Mouse (Mus musculus) limb, embryonic 14.5 days (tissue): Measurements from ENCODE around the gene Rsph6a. TPM values are rescaled to one million over a fixed set of nuclear protein-coding genes. Genes with fewer than 3 reads are reported as not detected.
A peak's percentile ranks its signal among the peaks of the same experiment; 100 is the strongest.

Source experiments
- ATAC-seq: fragments of 200-750 bp; cut with Nextera tagmentation; 2 replicates; pipeline ENCODE4 v1.8.0; 2017; ENCODE audit warnings: low read depth, moderate number of reproducible peaks, moderate TSS enrichment; ENCODE audit not compliant: low FRiP score
- DNase-seq: peaks from one replicate; pipeline ENCODE4 v3.0.0-alpha.2; 2015; ENCODE audit warnings: low spot score
- H3K27ac ChIP-seq: fragments of 300-500 bp; sonication (generic); replicated peaks from 2 replicates; pipeline ENCODE4 v1.5.1; 2014; ENCODE audit warnings: low read depth, mild to moderate bottlenecking, low read length, moderate library complexity, mixed read lengths
- H3K27me3 ChIP-seq: fragments of 300-500 bp; sonication (generic); 2 replicates; pipeline ENCODE4 v1.6.1; 2014; ENCODE audit warnings: low read length, mixed read lengths; ENCODE audit not compliant: control insufficient read depth, insufficient read depth
- H3K36me3 ChIP-seq: fragments of 300-500 bp; sonication (generic); 2 replicates; pipeline ENCODE4 v1.6.1; 2014; ENCODE audit warnings: mild to moderate bottlenecking, low read length, moderate library complexity, mixed read lengths; ENCODE audit not compliant: control insufficient read depth, insufficient read depth
- H3K4me1 ChIP-seq: fragments of 300-500 bp; sonication (generic); 2 replicates; pipeline ENCODE4 v1.6.1; 2014; ENCODE audit warnings: antibody characterized with exemption, low read length, mixed read lengths; ENCODE audit not compliant: control insufficient read depth, insufficient read depth
- H3K4me2 ChIP-seq: fragments of 300-500 bp; sonication (generic); replicated peaks from 2 replicates; pipeline ENCODE4 v1.6.1; 2014; ENCODE audit warnings: low read depth, mild to moderate bottlenecking, low read length, moderate library complexity; ENCODE audit not compliant: severe bottlenecking
- H3K4me3 ChIP-seq: fragments of 300-500 bp; sonication (generic); replicated peaks from 2 replicates; pipeline ENCODE4 v1.5.1; 2014; ENCODE audit warnings: low read length
- H3K9ac ChIP-seq: fragments of 300-500 bp; sonication (generic); 2 replicates; pipeline ENCODE4 v1.6.1; 2014; ENCODE audit warnings: mild to moderate bottlenecking, low read depth, low read length, moderate library complexity; ENCODE audit not compliant: severe bottlenecking
- H3K9me3 ChIP-seq: fragments of 300-500 bp; sonication (generic); 2 replicates; pipeline ENCODE4 v1.6.1; 2016; ENCODE audit warnings: low read length; ENCODE audit not compliant: control insufficient read depth
- POLR2A ChIP-seq: fragments of 200-500 bp; IDR thresholded peaks from 2 replicates; pipeline ENCODE4 v1.8.0; 2012; ENCODE audit warnings: inconsistent platforms, mild to moderate bottlenecking, moderate library complexity, borderline replicate concordance; ENCODE audit not compliant: insufficient read depth, insufficient read length; ENCODE audit errors: extremely low read depth
- WGBS: fragments of 180-500 bp; shearing (Covaris S2); extraction: QIAGEN DNeasy Blood & Tissue Kit; methylation state at CpG from one replicate; pipeline ENCODE4 v1.1.7; 2014; 5-methylcytosine and 5-hydroxymethylcytosine counted together
- polyA plus RNA-seq, 2 experiments: library from polyadenylated mRNA; depleted of rRNA in 1 of 2; stranded (reverse) in 1 of 2; unstranded in 1 of 2; fragments of >200 nt; fragmentation: Nextera tagmentation in 1 of 2; extraction: Ambion mirVana in 1 of 2; gene quantifications; 2 replicates each; pipeline versions ENCODE4 v1.2.1 to v1.2.3; 2012 to 2014

Gene Rsph6a
- polyA plus RNA-seq, 2 experiments: 0.04 TPM; not detected in 1

DNA sequence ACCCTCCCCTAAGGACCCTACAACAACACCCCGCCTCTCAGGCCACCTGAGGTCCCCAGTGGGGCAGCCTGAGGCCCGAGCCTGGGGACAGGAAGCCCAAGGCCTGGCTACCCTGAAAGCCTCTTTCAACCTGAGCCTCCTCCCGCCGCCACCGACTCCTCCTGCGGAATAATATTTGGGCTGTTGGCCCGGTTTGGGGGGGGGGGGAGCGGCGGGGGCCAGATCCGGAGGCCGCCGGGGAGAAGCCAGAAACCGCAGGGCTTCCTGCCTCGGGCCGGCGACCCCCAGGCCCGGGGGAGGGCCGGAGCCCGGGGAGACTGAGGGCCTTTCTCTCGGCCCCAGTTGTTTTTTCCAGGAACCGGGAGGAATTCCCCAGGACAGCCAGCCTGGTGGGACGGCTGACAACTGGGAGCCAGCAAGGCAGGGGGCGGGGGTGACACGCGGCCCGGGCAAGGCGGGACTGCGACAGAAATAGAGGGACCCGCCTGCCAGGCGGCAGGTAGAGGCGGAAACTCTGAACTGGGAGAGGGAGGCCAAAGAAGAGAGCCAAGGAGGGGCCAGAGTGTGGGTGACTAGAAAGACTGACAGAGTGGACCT lies 42.4 kb upstream of the Rsph6a start:
- peaks cover 18% of the 10 kb centered on the region for H3K4me1 ChIP-seq
- TF ChIP-seq POLR2A: no peak
- H3K9ac ChIP-seq: peak overlapping the region; percentile 60
- no peaks in the 10 kb centered on the region for H3K27me3 ChIP-seq
- H3K27ac ChIP-seq: peak overlapping the region; percentile 68
- no peaks in the 10 kb centered on the region for H3K9me3 ChIP-seq
- WGBS: 4% methylated on average over 27 of the region's 31 CpGs
- H3K4me3 ChIP-seq: peak overlapping the region; percentile 32
- no peak for DNase-seq
- H3K4me2 ChIP-seq: peak overlapping the region; percentile 47
- ATAC-seq: peak; percentile 48
- peaks cover 9% of the 10 kb centered on the region for H3K36me3 ChIP-seq

- no peak for ATAC-seq
- no peak overlapping the region for H3K9ac ChIP-seq
- H3K27me3 ChIP-seq: no peaks in the 10 kb centered on the region
- peak overlapping the region; percentile 32; the same call in 1 of the 2 replicates for H3K4me3 ChIP-seq
- no peak for DNase-seq
- H3K4me1 ChIP-seq: peaks cover 13% of the 10 kb centered on the region
- H3K9me3 ChIP-seq: no peaks in the 10 kb centered on the region
- no peak for TF ChIP-seq POLR2A
- 36% methylated on average over 2 of the region's 2 CpGs for WGBS
- H3K4me2 ChIP-seq: peak overlapping the region; percentile 47; the same call in 1 of the 2 replicates
- peak overlapping the region; percentile 68; the same call in 1 of the 2 replicates for H3K27ac ChIP-seq
- peaks cover 2% of the 10 kb centered on the region for H3K36me3 ChIP-seq
Observed at GRCm38 (mm10) chr7:19012882-19013281, 41.6 kb upstream of the Rsph6a start.

DNA sequence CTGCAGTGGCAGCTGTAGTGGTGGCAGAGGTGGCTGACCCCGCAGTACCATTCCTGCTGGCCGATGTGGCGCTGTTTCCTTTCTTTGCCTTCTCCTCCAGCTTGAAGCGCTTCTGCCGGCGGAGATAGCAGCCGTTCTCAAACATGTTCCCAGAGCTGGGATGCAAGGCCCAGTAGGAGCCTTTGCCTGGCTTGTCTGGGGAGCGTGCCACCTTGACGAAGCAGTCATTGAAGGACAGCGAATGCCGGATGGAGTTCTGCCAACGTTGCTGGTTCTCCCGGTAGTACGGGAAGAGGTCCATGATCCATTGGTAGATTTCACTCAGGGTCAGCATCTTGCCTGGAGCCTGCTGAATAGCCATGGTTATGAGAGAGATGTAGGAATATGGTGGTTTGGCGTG lies 40.0 kb upstream of the Rsph6a start:
- H3K4me1 ChIP-seq: peaks cover 13% of the 10 kb centered on the region
- no peaks in the 10 kb centered on the region for H3K36me3 ChIP-seq
- DNase-seq: no peak
- no peak overlapping the region for H3K4me2 ChIP-seq
- ATAC-seq: no peak
- 62% methylated on average over 13 of the region's 15 CpGs for WGBS
- no peak overlapping the region for H3K4me3 ChIP-seq
- H3K27ac ChIP-seq: no peak overlapping the region
- no peaks in the 10 kb centered on the region for H3K27me3 ChIP-seq
- TF ChIP-seq POLR2A: no peak
- no peak overlapping the region for H3K9ac ChIP-seq
- no peaks in the 10 kb centered on the region for H3K9me3 ChIP-seq

- Histone ChIP-seq H3K36me3 (no peaks in the 10 kb centered on the region), H3K4me2 (no peak overlapping the region), H3K4me1 (peaks cover 13% of the 10 kb centered on the region), H3K9me3 (no peaks in the 10 kb centered on the region), H3K9ac (no peak overlapping the region), H3K27ac (no peak overlapping the region), H3K27me3 (peaks cover 3% of the 10 kb centered on the region), H3K4me3 (no peak overlapping the region)
- no peak for DNase-seq
- ATAC-seq: no peak
- 82% methylated on average over 4 of the region's 4 CpGs for WGBS
- no peak for TF ChIP-seq POLR2A
Observed at GRCm38 (mm10) chr7:19016042-19016441, 38.4 kb upstream of the Rsph6a start.

- DNase-seq (no peak), ATAC-seq (no peak)
- H3K4me1 ChIP-seq: no peaks in the 10 kb centered on the region; the same call in 1 of the 2 replicates
- H3K36me3 ChIP-seq: no peaks in the 10 kb centered on the region
- no peak overlapping the region for H3K27ac ChIP-seq
- TF ChIP-seq POLR2A: no peak
- peaks cover 21% of the 10 kb centered on the region for H3K27me3 ChIP-seq
- H3K9ac ChIP-seq: no peak overlapping the region
- no peak overlapping the region for H3K4me3 ChIP-seq
- no peak overlapping the region for H3K4me2 ChIP-seq
- WGBS: 84% methylated on average over 7 of the region's 7 CpGs
- no peaks in the 10 kb centered on the region for H3K9me3 ChIP-seq
Observed at GRCm38 (mm10) chr7:19017909-19018308, 36.6 kb upstream of the Rsph6a start.

DNA sequence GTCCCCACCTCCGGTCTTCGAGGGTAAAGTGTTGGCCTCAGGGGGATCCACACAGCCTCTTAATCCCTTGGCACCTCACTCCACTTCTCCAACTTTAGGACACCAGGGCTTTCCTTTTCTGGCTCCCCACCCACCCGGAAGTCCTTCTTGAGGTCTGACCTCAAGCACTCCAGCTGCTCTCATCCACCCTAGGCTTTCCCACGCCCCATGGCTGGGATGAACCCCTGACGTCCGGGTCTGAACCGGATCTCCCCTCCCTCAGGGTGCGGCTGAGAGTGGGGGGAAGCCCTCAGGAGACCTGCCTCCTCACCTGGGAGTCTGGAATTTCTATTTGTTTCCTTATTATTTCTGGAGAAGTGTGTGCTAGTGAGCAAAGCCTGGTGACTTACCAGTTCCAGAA lies 33.4 kb upstream of the Rsph6a start:
- no peak overlapping the region for H3K9ac ChIP-seq
- H3K9me3 ChIP-seq: no peaks in the 10 kb centered on the region
- no peak for DNase-seq
- no peak overlapping the region; the same call in 1 of the 2 replicates for H3K4me2 ChIP-seq
- H3K27ac ChIP-seq: no peak overlapping the region
- H3K27me3 ChIP-seq: peaks cover 32% of the 10 kb centered on the region
- WGBS: 24% methylated on average over 8 of the region's 8 CpGs
- peaks cover 9% of the 10 kb centered on the region; the same call in 1 of the 2 replicates for H3K4me1 ChIP-seq
- no peak for ATAC-seq
- 0 out of 2 replicates have a peak overlapping the region, but pooled peaks have one; percentile 5 for H3K4me3 ChIP-seq
- TF ChIP-seq POLR2A: no peak
- no peaks in the 10 kb centered on the region for H3K36me3 ChIP-seq
